Mouse (Mus musculus) cerebellum, adult (tissue): ENCODE data around the gene Klhdc8b.

ENCODE experiments used
- ATAC-seq: cut with Nextera tagmentation; 2 replicates; pipeline ENCODE4 v1.9.2; 2017; ENCODE audit warnings: mild to moderate bottlenecking, moderate library complexity, mixed read lengths; ENCODE audit not compliant: insufficient number of reproducible peaks, low FRiP score, low TSS enrichment

Klhdc8b gene

GRCm38 (mm10) chr9:108461181-108461631 is at the start of gene Klhdc8b:
Gene Klhdc8b (minus strand): TSS chr9:108461581.
- no peak for ATAC-seq

- no peak for ATAC-seq
Measured at GRCm38 (mm10) chr9:108508776-108509175, 47.4 kb upstream of the Klhdc8b start.

- peak; percentile 97 for ATAC-seq
Measured at GRCm38 (mm10) chr9:108507619-108508434, 46.4 kb upstream of the Klhdc8b start, which contains the start of gene Qars. Gene Qars (plus strand): TSS chr9:108507706.

GRCm38 (mm10) chr9:108506901-108507300 is 45.5 kb upstream of the Klhdc8b start:
- no peak for ATAC-seq

- no peak for ATAC-seq
Measured at GRCm38 (mm10) chr9:108499943-108500342, 38.6 kb upstream of the Klhdc8b start.

GRCm38 (mm10) chr9:108499231-108499630 is 37.9 kb upstream of the Klhdc8b start:
- no peak for ATAC-seq

GRCm38 (mm10) chr9:108494905-108495304 is 33.5 kb upstream of the Klhdc8b start:
- ATAC-seq = no peak

- ATAC-seq = no peak
Measured at GRCm38 (mm10) chr9:108494146-108494825, 32.9 kb upstream of the Klhdc8b start.

- no peak for ATAC-seq
Measured at GRCm38 (mm10) chr9:108493246-108493645, 31.9 kb upstream of the Klhdc8b start.

GRCm38 (mm10) chr9:108492043-108492750 is 30.8 kb upstream of the Klhdc8b start:
- no peak for ATAC-seq

- ATAC-seq = no peak
Measured at GRCm38 (mm10) chr9:108491286-108491580, 29.9 kb upstream of the Klhdc8b start.

GRCm38 (mm10) chr9:108490559-108491285 is 29.3 kb upstream of the Klhdc8b start, which contains the start of gene Usp19:
Gene Usp19 (plus strand): TSS chr9:108490602.
- ATAC-seq = peak; percentile 90

GRCm38 (mm10) chr9:108489702-108490558 is 28.5 kb upstream of the Klhdc8b start:
- ATAC-seq = no peak; the same call in 1 of the 2 replicates

GRCm38 (mm10) chr9:108489215-108489614 is 27.8 kb upstream of the Klhdc8b start:
- ATAC-seq = no peak

- ATAC-seq = no peak
Measured at GRCm38 (mm10) chr9:108488403-108488802, 27.0 kb upstream of the Klhdc8b start.

GRCm38 (mm10) chr9:108486973-108487530 is 25.7 kb upstream of the Klhdc8b start:
- ATAC-seq = no peak

GRCm38 (mm10) chr9:108485301-108485875 is 24.0 kb upstream of the Klhdc8b start:
- ATAC-seq = no peak

GRCm38 (mm10) chr9:108484021-108484420 is 22.6 kb upstream of the Klhdc8b start:
- ATAC-seq = no peak
